Mouse (Mus musculus) 416B (cell line): ENCODE measurements at regions not wholly inside any gene's neighbourhood (a gene's known extent, or its start where the extent isn't known, plus 50 kb on each side); places are given as distances from the start of the nearest gene placed in this dataset.

ENCODE experiments used
- DNase-seq: peaks from one replicate; pipeline ENCODE4 v3.0.0; 2011; ENCODE audit warnings: low read depth

- DNase-seq: no peak
Measured at GRCm38 (mm10) chr1:88964045-88964747, 106.0 kb upstream of the Sh3bp4 start.

- DNase-seq: no peak
Measured at GRCm38 (mm10) chr1:88966416-88966815, 103.8 kb upstream of the Sh3bp4 start.

GRCm38 (mm10) chr1:88968142-88968541 lies 102.1 kb upstream of the Sh3bp4 start:
- no peak for DNase-seq

- no peak for DNase-seq
Measured at GRCm38 (mm10) chr1:88969016-88969415, 101.2 kb upstream of the Sh3bp4 start.

GRCm38 (mm10) chr1:88969630-88970029 lies 100.6 kb upstream of the Sh3bp4 start:
- no peak for DNase-seq

GRCm38 (mm10) chr1:88976101-88976500 lies 94.1 kb upstream of the Sh3bp4 start:
- no peak for DNase-seq

- DNase-seq: no peak
Measured at GRCm38 (mm10) chr1:88988011-88988695, 82.1 kb upstream of the Sh3bp4 start.

GRCm38 (mm10) chr1:88994588-88995331 lies 75.5 kb upstream of the Sh3bp4 start:
- DNase-seq: no peak

- DNase-seq: no peak
Measured at GRCm38 (mm10) chr1:88995945-88996344, 74.3 kb upstream of the Sh3bp4 start.

GRCm38 (mm10) chr1:88996657-88997056 lies 73.6 kb upstream of the Sh3bp4 start:
- no peak for DNase-seq

GRCm38 (mm10) chr1:88997847-88998246 lies 72.4 kb upstream of the Sh3bp4 start:
- DNase-seq: no peak

GRCm38 (mm10) chr1:89002326-89002725 lies 67.9 kb upstream of the Sh3bp4 start:
- no peak for DNase-seq

- no peak for DNase-seq
Measured at GRCm38 (mm10) chr1:89003752-89004151, 66.5 kb upstream of the Sh3bp4 start.

- DNase-seq: no peak
Measured at GRCm38 (mm10) chr1:89007476-89007875, 62.7 kb upstream of the Sh3bp4 start.

GRCm38 (mm10) chr1:89010170-89010569 lies 60.0 kb upstream of the Sh3bp4 start:
- no peak for DNase-seq

- no peak for DNase-seq
Measured at GRCm38 (mm10) chr1:89011454-89011853, 58.8 kb upstream of the Sh3bp4 start.

GRCm38 (mm10) chr1:89015385-89015784 lies 54.8 kb upstream of the Sh3bp4 start:
- no peak for DNase-seq

GRCm38 (mm10) chr1:89015845-89016244 lies 54.4 kb upstream of the Sh3bp4 start:
- no peak for DNase-seq

- DNase-seq: peak; percentile 2
Measured at GRCm38 (mm10) chr1:89019778-89020373, 50.3 kb upstream of the Sh3bp4 start.
